Mouse (Mus musculus): ENCODE measurements around the gene Slc16a10.

The Slc16a10 gene

DNA sequence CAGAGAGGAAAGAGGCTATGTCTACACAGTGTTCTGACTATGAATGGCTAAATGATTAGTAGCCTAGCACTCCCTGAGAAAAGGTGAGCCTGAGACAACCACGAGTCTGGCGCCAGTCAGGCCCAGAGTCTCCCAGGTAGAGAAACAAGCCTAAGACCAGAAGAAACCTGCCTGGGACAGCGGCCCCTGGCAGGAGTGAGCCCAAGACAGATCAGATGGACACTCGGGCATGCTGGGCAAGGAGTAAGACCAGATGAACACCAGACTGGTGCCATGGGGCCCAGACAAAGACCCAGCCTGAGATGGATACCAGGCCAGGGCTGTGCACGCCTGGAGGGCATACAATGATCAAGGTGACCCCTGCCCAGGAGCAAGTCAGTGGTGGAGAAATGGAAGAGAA lies 32.5 kb downstream of the Slc16a10 start:
- no peak for DNase-seq (ENCODE audit: low read depth, low spot score)

DNA sequence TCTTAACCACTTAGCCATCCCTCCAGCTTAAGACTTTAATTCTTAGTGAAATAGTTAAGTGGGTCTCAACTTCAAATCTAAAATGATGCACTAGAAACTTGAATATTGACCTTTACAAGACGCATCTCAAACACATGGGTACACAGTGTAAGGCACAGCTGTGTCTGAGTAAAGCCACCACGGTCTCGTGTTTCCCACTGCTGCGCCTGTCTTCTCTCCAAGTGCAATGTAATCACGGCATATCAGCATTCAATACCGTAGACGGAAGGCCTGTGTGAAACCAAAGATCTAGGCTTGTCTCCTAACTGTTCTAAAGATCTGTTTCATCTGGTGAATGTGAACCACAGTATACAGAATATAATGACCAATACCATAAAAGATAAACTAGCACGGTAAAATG lies 33.1 kb downstream of the Slc16a10 start:
- no peak for DNase-seq (ENCODE audit: low read depth, low spot score)

DNA sequence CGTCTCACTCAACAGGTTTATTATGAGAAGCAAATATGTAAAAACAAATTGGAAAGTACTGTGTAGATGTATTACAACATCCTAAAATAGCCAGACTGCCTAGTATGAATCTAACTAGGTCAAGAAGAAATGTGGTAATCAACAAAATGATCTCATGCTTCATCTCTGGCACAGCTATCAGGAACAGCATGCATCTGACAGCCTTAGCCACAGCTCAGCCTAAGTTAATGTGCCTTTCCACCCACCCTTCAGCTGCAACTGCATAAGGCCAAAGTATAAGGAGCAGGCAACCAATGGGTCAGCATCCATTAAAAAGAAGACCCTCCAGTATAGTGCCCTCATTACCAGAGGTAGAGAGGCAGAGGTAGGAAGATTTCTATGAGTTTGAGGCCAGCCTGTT lies 34.1 kb downstream of the Slc16a10 start:
- DNase-seq (ENCODE audit: low read depth, low spot score) = no peak

DNA sequence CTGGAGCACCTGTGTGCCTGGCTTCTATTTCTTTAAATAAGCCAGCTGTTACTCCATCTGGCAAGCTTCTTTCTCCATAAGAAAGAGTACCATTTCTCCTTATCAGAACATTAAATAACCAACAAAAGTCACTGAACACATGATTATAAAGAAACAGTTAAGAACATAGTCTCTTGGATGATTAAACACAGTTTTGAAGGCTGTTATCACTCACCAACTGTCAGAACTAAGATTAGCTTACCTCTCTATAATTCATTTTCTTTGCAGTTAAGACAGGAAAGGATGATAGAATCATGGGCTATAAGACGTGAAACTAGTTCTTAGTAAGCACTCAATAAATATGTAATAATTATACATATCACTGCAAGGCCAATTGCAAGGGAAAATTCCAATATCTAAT lies 36.9 kb downstream of the Slc16a10 start:
- DNase-seq (ENCODE audit: low read depth, low spot score) = no peak

DNA sequence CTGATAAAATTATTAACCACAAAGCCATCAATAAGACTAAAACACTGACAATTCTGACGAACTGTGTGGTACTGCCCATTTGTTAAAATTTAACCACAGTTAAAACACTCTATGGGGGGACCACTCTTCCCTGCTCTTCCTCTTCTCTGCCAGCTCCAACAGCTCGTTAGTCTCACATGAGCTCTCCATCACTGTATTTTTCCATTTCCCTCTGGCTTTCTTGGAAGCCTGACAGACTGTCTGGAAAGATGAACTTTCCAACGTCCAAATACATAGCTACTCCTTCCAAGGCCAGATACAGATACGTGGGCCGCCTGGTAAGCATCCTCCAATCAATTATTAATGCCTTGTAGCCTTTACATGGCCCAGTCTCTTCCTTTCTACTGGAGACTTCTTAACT lies 38.3 kb downstream of the Slc16a10 start:
- no peak for DNase-seq (ENCODE audit: low read depth, low spot score)

DNA sequence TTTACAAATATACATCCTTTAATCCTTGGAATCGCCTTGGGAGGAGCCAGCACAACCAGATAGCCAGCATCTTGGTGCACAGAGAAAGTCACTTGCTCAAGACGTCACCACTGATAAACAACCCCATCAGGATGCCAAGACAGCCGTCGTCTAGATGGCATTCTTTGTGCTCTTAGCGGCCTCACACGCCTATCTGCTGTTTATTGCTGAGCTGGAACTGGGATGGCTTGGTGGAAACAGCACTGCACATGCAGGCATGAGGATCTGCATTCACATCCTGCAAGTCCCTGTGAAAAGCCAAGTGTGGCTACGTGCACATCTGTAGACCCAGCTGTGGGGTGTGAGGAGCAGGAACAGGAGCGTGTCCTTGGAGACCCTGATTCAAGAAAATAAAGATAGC lies 39.1 kb downstream of the Slc16a10 start:
- no peak for DNase-seq (ENCODE audit: low read depth, low spot score)

DNA sequence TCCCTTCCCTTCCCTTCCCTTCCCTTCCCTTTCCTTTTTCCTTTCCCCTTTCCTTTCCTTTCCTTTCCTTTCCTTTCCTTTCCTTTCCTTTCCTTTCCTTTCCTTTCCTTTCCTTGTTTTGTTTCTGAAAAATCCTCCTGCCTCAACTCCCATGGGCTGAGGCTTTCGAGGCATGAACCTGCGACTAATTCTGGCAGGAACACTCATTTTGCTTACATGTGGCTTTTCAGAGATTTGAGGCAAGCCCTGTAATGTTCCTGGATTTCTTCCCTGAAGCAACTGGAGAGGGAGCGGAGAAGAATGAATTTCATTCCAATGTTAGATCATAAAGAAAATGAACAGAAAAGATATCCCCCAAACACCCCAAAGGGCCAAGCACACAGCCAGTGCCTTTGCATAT lies 39.9 kb downstream of the Slc16a10 start:
- DNase-seq (ENCODE audit: low read depth, low spot score) = no peak

DNA sequence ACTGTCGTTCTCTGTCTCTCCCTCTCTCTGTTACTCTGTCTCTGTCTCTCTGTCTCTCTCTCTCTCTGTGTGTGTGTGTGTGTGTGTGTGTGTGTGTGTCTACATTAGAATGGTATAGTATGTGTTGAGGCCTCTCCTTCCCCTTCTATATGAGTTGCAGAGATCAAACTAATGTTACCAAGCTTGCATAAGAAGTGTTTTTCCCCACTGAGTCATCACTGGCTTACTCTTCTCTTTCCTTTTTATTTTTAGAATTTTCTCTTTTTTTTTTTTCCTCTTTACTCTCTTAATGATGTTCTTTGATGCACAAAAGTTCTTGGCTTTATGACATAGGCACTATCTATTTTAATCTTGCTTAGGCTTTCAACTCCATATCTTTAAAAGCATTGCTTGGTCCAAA lies 43.6 kb downstream of the Slc16a10 start:
- DNase-seq (ENCODE audit: low read depth, low spot score) = no peak

DNA sequence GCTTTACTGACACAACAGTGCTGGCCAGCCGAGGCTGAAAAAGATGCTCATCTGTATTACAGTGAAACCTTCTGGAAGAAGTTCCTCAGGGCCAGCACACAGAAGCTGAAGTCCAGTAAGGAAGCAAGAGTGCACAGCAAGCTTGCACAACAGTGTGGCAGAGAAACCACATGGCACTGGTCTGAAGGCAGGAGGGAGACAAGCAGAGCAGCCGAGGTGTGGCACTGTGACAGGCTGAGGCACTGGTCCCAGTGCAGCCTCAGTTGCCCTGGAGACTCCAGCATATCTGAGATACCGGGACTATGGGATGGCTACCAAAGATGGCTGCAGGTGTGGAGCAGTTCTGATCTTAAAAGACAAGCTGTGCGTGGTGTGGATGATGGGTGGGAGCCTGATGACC lies 44.5 kb downstream of the Slc16a10 start:
- DNase-seq (ENCODE audit: low read depth, low spot score) = no peak

DNA sequence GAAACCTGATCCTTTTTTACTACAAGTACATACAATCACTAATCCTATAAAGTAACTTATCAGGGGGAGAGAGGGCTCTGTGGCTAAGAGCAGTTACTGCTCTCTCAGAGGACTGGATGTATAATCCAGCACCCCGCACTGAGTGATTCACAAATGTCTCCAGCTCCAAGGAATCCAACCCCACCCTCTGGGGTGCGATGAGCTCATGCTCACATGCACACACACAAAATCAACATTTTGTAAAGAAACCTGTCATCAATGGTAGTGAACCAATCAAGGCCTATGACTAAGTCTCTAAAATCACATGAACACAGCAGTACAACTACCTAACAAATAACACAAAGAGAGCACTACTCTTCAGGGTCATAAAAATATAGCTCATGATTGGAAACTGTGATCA lies 47.3 kb downstream of the Slc16a10 start:
- no peak for DNase-seq (ENCODE audit: low read depth, low spot score)

DNA sequence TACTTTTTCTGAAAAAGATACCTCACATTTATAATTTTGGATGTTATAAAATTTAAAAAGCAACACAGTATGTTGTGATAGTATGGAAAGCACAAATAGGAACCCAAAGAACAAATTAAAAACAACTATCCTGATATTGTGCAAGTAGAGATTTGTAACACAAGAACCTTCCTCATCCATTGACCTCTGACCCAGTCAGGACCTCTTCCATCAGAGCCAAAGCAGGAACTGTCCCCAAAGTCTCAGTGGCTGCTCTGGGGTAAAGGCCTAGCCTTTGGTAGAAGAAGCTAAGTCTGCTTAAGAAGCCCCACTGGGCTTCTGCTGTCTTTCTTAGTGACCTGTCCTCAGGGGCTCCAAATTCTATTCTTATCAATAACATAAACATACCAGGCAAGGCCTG lies 48.5 kb downstream of the Slc16a10 start:
- DNase-seq (ENCODE audit: low read depth, low spot score) = no peak

DNA sequence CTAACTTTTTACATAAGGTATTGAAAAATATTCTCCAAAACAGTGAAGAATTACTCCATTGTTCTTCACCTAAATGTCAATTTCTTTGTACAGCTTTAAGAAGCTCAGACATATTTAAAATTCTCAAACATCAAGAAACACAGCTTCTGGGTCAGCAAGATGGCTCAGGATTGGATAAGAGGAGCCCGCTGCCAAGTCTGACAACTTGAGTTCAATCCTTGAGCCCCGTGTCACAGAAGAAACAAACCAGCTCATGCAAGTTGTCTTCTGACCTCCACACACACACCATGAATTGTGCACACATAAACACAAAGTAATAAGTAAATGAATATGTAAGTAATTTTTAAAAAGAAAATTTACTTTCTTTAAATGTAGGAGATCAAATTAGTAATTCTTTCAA lies 50.6 kb downstream of the Slc16a10 start:
- no peak for DNase-seq (ENCODE audit: low read depth, low spot score)

DNA sequence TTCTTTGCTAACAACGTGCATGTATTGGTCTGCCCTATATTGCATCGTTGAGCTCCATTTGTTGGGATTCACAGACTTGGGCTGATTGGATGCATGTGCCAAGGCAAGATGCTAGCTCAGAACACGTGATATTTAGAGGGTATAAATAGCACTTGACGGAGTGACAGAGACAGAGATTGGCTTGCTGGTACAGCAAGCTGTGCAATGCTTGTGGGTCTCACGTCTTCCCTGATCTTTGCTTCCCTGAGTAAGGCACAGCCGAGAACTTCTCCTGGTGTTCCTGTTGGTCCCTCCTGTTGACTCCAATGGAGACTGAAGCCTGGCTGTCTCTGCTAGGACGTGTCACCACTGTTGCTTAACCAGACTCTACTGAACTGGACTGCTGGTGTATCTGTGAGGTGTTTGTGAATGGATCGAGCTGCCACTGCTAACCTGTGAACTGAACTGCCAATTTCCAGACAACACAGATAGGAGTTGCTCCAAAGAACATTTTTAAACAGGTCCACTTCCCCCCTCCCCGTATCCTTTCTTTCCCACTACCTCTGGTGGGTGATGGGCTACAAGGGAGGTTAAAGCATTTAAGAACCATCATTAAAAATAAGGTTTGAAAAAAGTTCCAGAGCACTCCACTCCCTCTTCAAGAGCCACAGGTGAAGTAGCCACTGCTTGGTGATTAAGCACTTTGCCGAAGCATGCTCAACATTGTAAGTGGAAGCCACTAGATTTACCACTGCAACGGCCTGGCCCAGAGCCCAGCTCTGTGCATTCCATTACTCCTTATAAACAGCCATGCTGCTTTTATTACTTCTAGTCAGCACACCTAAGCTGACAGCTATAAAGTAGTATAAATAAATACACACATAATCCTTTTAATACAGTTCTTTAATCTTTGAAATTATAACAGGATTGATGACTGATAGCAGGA lies 51.3 kb downstream of the Slc16a10 start:
- no peak for DNase-seq (ENCODE audit: low read depth, low spot score)

DNA sequence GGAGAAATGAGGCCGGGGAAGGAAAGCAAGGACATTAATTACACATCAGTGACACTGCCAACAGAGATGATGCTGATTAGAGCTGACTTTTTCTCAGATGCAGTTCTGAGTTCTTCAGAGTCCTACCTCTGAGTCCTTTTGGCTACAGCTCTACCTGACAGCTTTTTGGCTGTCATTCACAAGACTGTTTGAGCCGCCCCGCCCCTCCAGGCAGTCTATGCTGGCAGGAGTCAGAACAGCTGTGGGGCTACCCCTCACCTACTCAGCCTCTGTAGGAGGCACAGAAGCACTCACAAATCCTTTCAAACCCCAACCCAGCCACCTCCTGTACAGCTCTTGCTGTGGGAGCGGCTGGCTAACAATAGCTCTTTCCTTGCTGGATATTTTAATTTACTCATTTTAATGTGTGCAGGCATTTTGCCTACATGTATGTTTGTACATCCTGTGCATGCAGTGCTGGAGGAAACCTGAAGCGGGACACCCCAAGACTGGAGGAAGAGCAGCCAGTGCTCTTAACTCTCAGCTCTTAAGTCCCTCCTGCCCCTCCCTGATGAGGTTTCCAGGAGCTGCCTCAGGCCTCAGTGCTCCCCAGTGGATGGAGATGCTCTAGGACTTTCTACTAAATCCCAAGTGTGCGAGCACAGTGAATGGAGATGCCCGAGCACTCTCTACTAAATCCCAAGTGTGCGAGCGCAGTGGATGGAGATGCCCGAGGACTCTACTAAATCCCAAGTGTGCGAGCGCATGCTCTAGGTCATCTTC lies 57.5 kb downstream of the Slc16a10 start:
- no peak for DNase-seq (ENCODE audit: low read depth, low spot score)

DNA sequence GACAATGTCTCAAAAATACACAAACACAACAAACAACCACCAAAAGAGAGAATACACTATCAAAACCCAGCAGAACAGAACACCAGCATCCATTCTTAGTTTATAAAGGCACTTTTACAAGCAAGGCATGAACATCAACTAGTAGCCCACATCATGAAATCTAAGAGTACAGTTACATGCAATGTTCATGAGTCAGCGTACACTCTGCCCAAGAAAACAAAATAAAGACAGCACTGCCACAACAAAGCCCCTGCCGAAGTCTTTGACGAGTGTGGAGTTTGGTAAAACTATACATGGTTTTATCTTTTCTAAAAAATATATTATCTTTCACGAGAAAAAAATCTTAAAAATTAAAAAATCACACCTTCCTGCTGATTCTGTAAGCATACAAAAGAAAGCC lies 58.5 kb downstream of the Slc16a10 start:
- no peak for DNase-seq (ENCODE audit: low read depth, low spot score)

DNA sequence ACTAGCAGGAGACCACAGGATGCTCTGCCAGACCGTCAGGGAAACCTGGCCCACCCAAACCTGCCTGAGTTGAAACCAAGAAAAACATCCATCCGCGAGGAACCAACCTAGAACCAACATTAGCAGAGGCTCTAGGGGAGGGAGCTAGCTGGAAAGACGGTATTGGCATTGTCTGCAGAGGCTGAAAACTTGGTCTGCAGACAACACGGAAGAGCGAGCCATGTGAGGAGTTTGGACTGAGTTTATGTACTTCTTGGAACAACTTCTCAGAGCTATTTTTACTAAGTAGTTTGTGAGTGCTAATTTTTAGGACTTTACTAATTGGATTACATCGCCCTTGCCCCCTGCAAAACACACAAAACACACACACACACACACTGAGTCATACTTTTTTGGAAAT lies 59.4 kb downstream of the Slc16a10 start:
- DNase-seq (ENCODE audit: low read depth, low spot score) = no peak

DNA sequence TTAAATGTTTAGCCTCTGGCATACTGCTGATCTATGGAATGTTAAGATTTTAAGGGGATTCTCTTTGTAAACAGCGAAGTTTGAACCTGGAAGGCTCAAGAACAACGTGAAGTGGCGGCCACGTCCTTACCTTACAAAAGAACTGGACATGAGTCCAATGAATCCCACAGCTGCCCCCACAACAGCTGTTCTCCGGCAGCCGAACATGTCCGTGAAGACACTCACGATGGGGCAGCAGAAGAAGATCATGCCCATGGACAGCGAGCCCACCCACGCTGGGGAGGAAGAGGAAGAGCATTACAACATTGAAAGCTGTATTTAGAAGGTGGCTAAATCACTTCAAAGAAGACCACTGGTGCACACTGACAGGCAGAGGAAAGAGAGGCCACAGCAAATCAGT lies 61.5 kb downstream of the Slc16a10 start:
- no peak for DNase-seq (ENCODE audit: low read depth, low spot score)

DNA sequence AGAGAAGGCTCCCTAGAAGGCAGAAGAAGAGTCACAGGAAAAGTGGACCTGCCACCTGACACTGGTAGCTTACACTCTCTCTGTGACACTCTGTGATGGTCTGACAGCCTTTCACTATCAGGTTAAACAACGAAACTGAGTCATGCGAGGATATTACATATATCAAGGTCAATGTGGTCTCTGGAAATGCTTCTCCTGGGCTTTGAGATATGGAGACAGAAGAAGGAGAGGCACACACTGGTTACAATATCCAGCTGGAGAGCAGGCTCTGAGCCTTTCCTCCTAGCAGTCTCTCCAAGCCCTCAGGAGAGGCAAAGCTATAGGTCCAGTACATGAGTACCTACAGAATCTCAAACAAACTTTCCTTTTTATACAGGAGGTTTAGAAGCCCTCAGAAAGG lies 62.8 kb downstream of the Slc16a10 start:
- no peak for DNase-seq (ENCODE audit: low read depth, low spot score)

DNA sequence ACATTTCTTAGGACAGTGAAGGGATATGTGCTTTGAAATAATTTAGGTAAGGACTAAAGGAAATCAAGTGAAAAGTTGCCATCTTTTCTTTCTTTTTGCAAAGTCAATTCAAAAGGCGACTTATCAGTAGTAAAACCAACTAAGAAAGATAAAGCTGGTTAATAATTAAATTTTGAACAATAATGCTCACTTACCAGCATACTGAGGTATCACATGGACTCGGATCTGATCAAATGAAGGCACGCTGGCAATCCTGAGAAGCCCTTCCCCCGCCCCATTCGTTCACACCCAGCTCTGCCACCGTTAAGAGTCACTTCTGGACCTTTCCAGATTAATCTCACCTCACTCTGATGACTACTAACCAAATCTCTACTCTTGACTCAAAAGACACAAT lies 64.1 kb downstream of the Slc16a10 start:
- DNase-seq (ENCODE audit: low read depth, low spot score) = no peak

DNA sequence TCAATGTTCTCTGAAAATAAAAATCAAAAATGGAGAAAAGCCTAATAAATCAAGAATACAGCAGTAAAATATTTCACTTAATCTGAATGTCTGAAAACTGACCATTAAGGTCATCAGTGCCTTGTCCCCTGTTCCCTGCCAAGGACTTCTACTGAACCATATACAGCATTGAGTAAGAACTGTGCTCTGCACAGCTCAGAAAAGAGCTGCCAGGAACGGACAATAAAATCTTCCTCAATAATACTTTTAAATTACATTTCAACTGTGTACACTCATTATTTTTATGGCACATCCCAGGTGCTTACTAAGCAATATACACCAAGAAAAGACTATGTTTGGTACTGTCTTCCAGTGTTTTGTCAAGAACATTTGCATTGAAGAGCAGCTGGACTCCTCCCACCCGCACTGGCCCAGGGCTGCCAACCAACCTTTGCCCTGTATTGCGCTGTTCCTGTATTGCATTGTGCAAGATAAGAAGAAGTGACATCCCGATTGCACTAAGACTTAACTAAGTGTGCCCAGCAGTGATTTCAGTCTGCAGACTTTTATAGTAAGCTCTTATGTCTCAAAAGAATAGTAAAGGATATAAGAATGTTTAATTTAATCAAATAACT lies 64.6 kb downstream of the Slc16a10 start:
- no peak for DNase-seq (ENCODE audit: low read depth, low spot score)

DNA sequence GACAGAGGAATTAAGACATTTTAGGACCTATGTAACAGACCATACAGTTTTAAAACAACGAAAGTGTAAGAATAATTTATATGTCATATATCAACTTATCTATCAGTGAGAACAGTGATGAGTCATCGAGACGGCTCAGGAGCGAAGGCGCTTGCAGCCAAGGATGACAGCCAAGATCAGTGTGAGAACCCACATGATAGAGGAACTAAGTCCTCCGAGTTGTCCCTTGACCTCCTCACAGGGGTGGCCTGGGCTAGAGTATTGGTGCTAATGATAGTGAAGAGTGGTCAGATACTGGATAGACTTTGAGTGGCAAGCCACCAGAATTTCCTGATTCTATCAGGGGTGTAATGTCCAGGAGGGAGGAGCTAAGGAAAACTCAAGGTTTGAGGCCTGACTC lies 68.5 kb downstream of the Slc16a10 start:
- DNase-seq (ENCODE audit: low read depth, low spot score) = no peak

DNA sequence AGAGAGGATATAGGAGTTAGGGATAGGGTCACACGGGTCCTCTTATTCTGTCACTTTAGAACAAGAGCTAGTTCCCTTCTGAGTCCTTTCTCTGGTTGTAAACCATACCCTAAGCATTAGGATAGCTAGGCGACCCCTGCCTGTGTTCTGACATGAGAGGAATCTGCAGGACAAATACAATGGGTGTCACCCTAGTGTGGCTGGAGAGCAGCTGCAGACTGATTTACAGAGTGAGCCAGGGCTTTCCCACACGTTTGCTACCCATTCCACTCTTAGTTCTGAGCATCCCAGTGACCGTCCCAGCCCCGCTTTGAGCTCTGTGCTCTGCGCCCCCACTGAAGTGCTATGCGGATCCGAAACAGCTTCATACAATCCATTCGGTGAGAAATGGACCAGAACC lies 71.4 kb downstream of the Slc16a10 start:
- DNase-seq (ENCODE audit: low read depth, low spot score) = no peak

DNA sequence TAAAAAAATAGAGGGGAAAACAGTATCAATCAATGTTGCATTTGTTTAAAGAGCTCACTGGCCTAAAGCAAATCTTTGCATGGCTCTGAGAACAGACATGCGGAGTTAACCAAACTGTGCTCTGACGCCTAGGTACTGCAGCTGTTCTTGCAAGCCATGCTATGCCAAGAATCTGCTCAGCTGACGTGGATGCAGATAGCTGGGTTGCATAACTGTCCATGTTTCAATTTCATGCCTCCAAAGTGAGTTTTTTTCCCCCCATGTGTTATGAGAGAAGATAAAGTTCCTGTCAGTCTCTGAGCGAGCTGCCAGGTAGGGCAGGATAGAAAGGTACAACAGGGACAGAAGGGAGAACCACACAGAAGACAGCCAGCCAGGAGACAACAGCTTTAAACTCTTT lies 72.8 kb downstream of the Slc16a10 start:
- DNase-seq (ENCODE audit: low read depth, low spot score) = no peak
